Mouse (Mus musculus) cerebellum, adult 2 months (tissue): Measurements from ENCODE around the gene Hipk1.

Source experiments
- CTCF ChIP-seq: fragments of 200-500 bp; IDR thresholded peaks from 2 replicates; pipeline ENCODE4 v1.5.1; 2011; ENCODE audit warnings: low read depth, mild to moderate bottlenecking, control low read depth, low read length, moderate library complexity, borderline replicate concordance; ENCODE audit not compliant: insufficient read depth
- POLR2A ChIP-seq: fragments of 200-500 bp; IDR thresholded peaks from 2 replicates; pipeline ENCODE4 v1.6.1; 2011; ENCODE audit warnings: low read length, control low read depth, borderline replicate concordance; ENCODE audit not compliant: insufficient read depth

- TF ChIP-seq CTCF (no peak), POLR2A (no peak)
Observed at GRCm38 (mm10) chr3:103759261-103759970, 31.9 kb downstream of the Hipk1 start.
